Mouse (Mus musculus) right cerebral cortex, postnatal 25 days (tissue): Measurements from ENCODE around the gene Gpr4.
A peak's percentile ranks its signal among the peaks of the same experiment; 100 is the strongest.

Experiments
- DNase-seq: peaks from one replicate; pipeline ENCODE4 v3.0.0; 2022

Gene Gpr4

DNA sequence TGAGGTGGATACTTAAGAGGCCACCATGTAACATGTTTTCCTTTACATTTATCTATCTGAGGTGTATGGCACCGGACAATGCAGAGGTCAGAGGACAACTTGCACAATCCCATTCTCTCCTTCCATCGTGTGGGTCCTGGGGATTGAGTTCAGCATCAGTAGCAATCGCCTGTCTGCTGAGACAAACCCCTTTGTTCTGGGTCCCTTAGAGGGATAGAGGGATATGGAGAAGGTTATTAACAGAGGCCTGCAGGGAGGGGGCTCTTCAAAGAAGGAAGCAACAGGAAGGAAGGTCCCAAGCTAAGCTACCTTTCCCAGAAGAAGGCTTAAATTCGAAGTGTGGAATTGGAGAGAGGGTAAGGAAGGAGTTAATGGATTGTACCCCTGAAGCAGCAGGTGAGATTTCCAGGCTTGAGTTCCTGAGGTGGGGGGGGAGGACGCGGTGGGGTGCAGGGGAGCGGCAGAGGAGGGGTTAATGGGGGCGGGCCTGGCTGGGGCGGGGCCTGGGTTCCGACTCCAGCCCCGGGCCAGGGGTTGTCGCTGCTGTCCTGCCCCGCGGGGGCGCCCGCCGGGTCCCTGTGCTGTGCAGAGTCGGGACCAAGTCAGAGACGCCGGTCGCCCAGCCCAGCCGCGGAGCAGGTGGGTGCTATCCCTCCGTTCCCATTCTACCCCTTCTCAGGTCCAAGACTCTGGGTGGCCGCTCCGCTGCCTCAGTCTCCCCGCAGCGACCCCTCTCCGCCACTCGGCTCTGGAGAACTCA is at the start of gene Gpr4:
Gene Gpr4, plus strand, starts transcription at position 543 of the 760 bp plus-strand sequence.
- no peak for DNase-seq

DNA sequence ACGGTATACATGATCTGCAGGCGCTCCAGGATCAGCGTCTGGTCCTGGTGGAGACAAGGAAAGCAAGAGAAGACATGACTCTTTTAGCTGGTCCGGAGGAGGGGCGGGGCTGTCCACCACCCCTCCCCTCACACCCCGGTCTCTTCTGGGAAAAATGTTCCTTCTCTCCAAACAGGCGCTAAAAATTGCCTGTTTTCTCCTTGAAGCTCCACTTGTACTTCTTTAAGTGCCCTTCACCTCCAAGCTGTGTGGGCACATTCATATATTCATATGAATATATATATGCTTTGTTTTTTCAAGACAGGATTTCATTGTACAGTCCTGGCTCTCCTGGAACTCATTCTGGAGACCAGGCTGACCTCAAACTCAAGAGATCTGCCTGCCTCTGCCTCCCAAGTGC is 49.4 kb upstream of the Gpr4 start:
- DNase-seq = no peak

DNA sequence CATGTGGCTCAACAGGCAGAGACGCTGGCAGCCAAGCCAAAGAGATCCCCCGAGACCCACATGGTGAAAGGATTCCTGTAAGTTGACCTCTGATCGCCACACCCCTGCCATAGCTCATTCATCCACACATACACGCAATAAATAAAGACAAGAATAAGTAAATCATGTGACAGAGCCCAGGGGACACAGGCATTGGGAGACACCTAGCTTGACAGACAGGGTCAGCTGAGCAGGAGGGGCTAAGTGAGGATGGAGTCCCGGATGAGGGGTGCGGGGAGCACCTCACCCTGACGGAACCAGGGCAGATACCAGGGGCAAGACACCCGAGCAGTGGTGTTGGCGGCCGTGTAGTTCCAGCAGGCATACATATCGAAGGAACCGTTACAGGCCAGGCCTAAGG is 48.6 kb upstream of the Gpr4 start:
- DNase-seq = no peak

DNA sequence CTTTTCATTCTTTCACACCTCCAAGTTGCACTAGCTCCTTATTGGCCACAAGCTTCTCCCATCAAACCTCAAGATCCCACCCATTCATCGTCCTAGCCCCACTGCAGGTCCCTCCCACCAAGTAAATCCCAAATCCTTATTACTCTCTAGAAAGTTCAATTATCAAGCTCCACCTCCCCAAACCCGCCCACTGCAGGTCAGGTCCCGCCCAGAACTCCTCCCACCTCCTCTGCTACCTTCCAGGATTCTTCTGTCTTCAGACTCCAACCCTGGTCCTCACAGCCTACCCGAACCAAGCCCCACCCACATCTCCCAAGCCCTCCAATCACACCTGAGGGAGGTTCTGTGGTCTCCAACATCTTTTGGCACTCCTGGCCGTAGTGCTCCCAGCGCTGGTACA is 48.1 kb upstream of the Gpr4 start:
- DNase-seq = no peak

DNA sequence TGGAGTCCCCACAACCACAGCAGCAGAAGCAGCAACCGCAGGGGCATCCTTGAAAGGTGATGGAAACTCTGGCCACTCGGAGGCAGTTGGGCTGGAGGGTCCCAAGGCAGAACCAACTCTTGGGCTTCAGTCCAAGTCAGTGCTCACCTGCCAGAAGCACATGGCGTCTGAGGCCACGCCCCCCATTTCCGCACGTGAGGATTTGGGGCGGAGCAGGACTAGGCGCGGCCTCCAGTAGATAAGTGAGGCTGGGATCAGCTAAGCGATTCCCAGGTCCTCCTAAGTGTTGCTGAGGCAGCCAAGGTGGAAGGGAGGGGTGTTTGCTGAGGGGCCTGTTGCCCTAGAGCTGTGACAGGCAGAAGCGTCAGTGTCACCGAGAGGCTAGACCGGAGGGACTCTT is 47.4 kb upstream of the Gpr4 start:
- no peak for DNase-seq

DNA sequence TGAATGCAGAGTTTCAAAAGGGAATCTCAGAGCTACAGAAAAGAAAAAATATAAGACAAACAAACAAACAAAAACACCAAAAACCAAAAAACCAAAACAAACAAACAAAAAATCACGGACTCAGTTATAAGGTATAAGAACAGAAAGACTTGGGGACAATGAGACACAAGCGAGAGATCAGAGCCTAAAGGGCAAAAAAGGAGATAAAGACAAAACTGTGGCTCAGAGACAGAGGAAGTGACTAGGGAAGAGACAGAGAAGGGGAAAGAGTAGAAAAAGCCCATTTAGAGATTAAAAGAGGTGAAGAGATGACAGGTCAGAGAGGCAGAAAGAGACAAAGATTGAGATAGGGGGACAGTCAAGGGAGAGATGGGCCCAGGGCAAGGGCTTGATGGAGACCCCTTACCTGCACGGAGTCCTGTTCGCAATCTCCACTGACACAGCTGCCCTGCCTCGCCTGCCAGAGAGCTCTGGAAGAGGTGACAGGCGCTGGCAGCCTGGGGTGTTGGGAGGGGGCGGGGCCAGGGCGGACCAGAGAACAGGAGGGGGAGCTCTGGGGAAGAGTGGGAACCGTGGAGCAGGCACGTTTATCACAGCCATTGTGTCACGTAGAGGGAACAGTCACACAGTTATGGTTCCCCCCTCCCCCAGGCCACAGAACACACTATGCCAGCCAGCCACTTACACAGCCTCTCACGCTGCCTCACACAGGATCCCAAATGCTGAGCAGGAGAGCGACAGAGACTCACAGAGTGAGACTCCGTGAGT is 46.5 kb upstream of the Gpr4 start, which contains the start of gene Gipr:
Gene Gipr, minus strand, starts transcription at position 472 of the 768 bp plus-strand sequence.
- no peak for DNase-seq

DNA sequence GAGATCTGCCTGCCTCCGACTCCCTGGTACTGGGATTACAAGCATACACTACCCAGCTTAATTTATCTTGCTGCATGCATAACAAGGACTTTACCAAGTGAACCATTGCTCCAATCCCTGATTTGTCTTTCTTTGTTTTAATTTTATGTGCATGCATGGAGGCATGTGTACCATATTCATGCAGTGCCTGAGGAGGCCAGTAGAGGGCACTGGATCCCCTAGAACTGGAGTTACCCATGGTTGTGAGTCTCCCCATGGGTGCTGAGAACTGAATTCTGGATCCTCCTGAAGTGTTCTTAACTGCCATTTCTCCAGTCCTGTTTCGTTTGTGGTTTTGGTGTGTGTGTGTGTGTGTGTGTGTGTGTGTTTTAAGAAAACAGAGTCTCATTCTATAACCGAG is 45.3 kb upstream of the Gpr4 start:
- DNase-seq = no peak

DNA sequence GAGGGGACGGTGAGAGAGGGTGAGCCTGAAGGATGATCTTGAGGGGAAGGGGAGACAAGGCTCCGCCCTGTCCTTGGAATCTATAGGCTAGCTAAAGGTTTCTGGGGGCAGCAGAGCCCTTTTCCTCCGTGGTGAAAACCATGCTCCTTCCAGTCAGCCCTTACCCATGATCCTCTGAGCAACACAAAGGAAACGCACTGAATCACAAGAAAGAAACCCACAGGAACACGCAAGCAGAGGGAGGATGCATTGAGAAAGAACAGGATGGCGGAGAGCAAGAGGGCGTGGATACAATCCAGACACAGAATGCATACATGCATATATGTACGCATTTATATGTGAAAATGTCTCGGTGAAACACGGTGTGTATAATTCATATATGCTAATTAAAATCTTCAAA is 42.8 kb upstream of the Gpr4 start:
- DNase-seq = no peak

DNA sequence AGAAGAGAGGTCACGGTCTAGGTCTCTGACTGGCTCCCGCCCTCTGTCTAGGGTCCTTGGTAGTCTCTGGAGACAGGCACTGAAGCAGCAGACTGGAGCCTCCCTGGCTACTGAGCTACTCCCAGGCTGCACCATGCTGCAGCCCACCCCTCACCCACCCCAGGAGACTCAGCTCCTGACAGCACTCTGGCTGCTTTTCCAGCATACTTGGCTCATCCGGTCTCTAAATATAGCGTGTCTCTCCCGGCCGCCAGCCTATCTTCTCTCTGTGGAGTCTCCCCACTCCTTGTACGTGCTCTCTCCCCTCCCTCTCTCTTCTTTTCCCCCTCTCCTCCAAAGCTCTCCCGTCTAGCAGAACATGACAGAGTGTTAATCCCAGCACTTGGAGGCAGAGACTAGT is 42.2 kb upstream of the Gpr4 start:
- peak; percentile 63 for DNase-seq

DNA sequence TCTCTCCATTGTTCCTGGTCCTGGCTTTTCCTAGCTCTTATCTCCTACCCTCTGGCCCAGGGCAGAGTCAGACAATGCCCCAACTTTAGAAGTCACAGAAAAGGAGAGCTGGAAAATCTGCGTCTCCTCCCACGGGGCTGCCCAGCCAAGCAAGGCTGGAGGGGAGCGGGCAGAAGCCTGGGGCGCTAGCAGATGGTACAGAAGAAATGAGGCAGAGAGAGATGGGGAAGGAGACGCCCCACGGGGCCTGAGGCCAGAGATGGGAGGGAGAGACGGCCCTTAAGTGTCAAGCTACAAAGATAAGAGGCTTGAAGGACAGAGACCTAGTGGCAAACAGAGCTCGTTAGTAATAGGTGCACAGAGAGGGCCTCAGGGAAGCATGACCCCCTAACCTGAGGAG is 40.5 kb upstream of the Gpr4 start:
- no peak for DNase-seq

DNA sequence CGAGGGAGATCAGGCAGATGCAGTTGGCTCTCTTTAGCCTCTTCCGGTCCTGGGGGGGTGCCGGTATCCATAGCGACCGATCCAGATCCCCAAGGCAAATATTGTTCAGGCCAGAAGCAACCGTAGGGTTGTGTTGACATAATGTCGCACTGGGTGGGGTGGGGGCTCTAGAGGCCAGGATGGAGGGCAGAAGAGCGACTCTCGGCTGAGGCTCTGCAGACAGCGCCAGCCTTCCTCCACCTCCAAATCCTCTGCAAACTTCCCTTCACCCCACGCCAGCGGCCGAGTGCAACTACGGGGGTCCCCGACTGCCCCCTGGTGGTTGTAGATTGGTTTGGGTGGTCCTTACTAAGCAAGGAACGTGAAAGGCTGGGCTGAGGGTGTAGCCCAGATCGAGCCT is 39.5 kb upstream of the Gpr4 start:
- DNase-seq = peak; percentile 83

DNA sequence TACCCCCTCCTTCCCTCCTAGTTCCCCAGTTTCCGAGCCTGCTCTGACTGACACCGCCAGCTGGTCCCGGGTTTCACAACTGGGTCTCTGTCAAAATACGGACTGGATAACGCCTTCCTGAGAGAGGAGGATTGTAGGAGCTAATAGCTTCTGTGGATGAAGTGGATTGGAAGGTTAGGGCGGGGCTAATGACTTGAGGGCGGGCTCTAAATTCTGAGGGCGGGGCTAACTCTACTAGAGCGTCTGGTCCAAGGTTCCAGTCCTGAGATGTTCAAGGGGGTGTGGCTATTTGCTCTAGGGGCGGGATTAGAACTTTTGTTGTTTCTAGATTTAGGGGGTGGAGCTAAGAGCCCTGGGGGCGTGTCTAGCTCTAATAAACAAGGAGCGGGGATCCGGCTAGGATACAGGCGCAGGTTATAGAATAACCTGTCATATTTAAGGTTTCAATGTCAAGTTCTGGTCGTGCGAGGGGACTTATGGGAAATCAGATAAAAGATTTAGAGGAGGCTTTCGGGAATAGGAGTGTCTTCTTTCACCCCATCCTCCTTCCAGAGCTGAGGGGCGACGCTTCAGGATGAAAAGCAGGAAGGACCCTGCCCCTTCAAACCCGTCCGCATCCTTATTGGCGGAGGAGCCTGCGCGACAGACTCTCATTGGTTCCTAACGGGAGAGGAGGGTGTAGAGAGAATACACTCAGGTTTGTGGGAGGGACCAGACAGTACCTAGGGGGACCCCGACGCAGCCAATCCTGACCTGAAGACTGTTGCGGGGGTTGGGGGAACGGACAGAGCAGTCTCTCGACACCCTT is 36.4 kb upstream of the Gpr4 start, which contains the start of gene Eml2:
Gene Eml2, plus strand, starts transcription at position 714 of the 808 bp plus-strand sequence.
- DNase-seq = peak; percentile 87

DNA sequence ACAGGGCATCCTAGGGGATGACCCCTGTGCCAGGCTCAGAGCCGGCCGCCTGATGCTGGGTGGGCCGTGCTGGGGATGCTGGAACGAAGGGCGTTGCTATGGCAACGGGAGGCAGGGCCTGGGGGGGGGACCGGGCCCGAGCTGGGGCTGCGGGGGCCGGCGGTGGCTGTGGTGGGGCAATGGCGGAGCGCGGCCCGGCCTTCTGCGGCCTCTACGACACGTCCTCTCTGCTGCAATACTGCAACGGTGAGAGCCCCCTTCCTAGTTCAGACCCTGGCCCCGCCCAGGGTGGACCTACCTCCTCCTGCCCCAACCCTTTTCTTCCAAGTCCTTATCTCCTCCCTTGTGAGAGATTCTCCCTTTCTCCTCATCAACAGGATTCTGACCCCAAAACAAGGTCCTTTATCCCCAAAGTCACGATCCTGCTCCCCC is 35.8 kb upstream of the Gpr4 start:
- DNase-seq = no peak

DNA sequence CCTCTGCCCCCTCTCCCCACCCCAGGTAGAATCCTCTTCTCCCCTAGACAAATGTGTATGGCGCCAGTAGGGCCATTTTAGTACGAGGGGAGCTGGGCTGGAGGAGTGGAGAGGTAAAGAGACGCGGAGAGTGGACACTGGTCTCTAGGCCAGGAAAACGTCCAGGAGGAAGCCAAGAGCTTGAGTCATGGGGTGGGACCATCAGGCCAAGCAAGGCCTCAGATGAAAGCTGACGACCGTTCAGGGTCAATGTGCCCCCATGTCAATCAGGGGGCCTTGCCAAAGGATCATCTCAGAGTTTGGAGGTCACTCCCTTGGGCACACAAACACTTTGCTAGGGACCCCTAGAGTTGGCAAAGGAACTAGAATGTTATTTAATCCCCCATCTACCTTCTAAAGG is 35.1 kb upstream of the Gpr4 start:
- no peak for DNase-seq

DNA sequence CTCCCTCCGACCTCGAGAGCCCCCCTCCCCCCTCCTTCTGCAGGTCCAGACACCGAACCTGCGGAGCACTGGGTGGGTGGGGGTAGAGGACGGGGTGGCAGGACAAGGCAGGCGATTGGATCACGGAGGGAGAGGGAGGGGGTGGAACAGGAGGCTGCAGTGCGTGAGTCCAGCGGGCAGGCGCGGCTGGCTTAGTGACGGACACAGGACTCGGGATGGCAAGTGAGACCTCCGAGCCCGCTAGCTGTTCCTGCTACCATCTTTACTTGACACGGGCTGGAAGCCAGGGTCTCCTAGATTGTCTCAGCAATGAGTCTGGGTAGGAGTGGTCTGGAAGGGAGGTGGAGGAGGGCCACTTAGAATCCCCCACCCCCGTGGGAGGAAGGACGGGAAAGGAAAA is 34.3 kb upstream of the Gpr4 start:
- peak; percentile 52 for DNase-seq

DNA sequence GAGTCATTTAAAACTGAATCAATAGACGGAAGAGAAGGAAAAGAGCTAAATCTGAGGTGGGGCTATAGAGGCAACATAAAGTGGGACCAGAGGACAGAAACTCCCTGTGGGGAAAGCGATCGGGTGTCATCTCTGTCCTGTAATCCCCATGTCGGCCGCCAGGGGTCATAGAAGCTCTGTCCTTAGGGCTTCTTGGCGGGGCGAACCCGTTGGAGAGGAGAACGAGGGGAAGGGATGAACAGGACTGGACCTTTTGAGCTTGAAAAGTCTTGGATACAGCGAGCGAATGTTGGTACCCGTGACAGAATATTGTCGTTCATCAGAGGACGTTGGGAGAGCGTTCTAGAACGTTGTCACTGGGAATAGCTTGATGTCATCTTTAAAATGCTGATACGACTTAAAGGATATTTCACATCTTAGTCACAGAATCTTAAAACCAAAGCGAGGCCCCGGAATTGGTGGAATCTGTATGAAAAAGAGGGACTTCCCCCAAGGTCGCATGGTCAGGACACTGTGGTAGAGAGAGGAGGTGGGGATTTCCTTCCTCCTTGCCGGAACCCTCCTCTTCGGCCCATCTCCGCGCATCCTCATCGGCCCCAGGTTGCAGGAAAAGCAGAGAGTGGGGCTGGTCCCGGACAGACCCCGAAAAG is 33.8 kb upstream of the Gpr4 start:
- peak; percentile 80 for DNase-seq

DNA sequence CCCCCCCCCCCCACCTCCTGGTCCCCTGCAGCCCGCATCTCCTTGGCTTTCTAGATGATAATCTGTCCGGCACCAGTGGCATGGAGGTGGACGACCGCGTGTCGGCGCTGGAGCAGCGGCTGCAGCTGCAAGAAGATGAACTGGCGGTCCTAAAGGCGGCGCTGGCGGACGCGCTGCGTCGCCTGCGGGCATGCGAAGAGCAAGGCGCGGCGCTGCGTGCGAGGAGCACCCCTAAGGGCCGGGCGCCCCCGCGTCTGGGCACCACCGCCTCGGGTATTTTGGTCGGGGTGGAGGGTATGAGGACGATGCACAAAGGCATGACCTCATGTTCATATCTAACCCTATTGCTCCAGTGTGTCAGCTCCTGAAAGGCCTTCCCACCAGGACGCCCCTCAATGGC is 33.2 kb upstream of the Gpr4 start:
- peak; percentile 66 for DNase-seq

DNA sequence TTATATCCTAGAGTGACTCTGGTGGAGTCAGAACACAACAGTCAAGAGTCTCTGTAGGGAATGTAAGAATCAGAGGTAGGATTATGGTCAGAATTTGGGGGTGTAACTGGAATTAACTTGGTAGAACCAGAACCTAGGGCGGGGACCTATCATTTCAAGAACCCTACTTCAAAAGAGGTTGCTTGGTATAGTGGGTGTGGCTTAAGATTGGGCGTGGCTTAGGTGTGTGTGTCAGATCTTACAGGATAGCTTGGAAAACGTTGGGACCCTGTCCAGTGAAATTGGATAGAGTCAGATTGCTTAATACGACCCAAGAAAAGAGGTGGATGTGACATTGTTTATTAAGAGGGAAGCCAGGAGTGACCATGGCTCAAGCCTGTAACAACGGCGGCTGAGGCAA is 32.4 kb upstream of the Gpr4 start:
- DNase-seq = no peak

DNA sequence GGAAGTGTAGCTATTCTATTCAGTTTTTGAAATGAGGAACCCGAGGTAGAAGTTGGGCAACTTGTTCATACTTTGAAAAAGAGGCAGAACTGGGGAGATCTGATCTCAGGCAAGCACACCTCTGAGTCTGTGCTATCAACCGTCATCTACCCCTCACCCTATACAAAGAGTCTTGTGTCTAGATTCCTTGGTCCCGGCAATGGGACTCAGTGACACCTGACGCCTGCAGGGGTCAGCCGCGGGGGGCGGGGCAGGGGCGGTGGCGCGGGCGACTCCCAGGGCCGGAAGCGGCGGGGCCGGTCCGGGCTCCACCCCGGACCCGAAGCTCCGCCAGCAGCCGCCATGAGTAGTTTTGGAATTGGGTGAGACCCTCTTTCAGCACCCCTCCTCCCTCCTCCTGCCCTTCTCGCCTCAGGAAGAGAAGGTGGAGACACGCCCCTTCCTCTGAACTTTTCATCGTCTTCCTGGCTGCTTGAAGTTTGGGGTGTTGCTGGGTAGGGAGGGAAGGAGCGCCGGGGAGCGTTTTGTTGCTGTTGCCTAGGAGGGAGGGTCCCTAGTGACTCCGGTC is 31.4 kb upstream of the Gpr4 start:
- DNase-seq = no peak

DNA sequence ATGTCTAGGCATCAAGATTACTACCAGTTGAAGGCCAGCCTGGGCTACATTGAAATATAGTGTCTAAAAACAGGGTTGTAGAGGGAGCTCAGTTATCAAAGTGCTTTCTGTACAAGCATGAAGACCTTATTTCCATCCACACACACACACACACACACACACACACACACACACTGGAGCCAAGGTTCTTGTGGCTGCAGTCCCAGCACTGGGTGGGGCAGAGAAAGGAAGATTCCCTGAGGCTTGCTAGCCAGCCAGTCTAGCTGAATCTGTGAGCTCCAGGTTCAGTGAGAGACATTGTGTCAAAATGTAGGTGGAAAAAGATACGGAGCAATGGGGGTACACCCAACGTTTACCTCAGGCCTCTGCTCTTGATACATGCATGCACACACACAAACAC is 28.1 kb upstream of the Gpr4 start:
- DNase-seq = no peak

DNA sequence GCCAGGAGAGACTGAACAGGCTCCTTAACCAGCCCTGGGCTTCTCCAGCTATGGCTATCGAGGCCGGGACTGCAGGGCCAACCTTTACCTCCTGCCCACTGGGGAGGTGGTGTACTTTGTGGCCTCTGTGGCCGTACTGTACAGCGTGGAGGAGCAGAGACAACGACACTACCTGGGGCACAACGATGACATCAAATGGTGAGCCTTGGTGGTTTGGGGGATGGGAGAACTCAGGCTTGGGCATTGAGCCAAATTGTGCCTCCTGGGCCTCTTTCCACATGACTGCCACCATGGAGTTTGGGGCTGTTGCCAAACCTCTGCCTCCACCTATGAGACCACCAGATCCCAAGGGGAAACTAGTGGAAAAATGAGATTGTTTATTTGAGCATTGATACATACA is 27.6 kb upstream of the Gpr4 start:
- no peak for DNase-seq

DNA sequence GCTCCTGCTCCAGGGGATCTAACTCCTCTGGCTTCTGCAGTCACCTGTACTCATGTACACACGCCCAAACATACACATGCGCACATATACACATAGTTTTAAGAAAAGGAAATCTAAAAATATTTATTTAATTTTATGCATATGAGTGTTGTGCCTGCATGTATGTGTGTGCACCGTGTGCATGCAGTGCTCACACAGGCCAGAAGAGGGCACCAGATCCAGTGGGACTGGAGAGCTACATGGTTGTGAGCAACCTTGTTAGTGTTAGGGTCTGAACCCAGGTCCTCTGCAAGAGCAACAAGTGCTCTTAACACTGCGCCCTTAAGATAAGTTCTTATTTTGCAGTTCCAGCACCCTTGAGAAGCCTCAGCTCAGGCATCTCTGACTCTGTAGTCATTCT is 17.7 kb upstream of the Gpr4 start:
- DNase-seq = no peak

DNA sequence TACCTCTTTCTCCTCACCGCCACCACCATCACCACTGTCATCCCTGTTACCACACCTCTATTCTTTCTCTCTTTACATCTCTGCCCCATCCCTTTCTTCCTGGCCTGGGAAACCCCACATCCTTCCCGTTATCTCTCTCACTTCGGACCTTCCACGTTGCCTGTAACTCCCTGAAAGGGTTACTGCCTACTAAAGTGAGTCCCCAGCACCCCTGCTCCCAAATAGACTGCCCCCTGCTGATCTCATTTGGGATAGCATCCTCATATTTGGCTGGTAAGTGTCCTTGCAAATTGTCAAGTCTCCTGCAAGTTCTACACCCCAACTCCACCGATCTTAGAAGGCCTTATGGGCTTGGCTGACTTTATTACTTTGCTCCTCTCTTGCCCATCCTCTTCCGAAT is 15.7 kb upstream of the Gpr4 start:
- no peak for DNase-seq
